Mouse (Mus musculus) small intestine, adult 2 months (tissue): ENCODE data around the gene Astn2. TPM values are rescaled to one million over a fixed set of nuclear protein-coding genes. Genes with fewer than 3 reads are reported as not detected.

Source experiments
- H3K27ac ChIP-seq: fragments of 200-500 bp; 2 replicates; pipeline ENCODE4 v1.5.1; 2012; ENCODE audit warnings: low read depth, low read length, control low read depth, inconsistent platforms; ENCODE audit not compliant: insufficient read depth
- H3K27me3 ChIP-seq: fragments of 200-500 bp; 2 replicates; pipeline ENCODE4 v1.6.1; 2012; ENCODE audit warnings: mild to moderate bottlenecking, moderate library complexity, low read length, inconsistent platforms; ENCODE audit not compliant: control insufficient read depth, insufficient read depth
- H3K36me3 ChIP-seq: fragments of 200-500 bp; 2 replicates; pipeline ENCODE4 v1.6.1; 2012; ENCODE audit warnings: mild to moderate bottlenecking, low read length, control low read depth, inconsistent platforms; ENCODE audit not compliant: control insufficient read depth, insufficient read depth
- H3K4me1 ChIP-seq: fragments of 200-500 bp; 2 replicates; pipeline ENCODE4 v1.6.1; 2012; ENCODE audit warnings: low read length, inconsistent platforms, mixed read lengths; ENCODE audit not compliant: control insufficient read depth, insufficient read depth, insufficient read length
- H3K4me3 ChIP-seq: fragments of 200-500 bp; 2 replicates; pipeline ENCODE4 v1.5.1; 2012; ENCODE audit warnings: low read depth, mild to moderate bottlenecking, control low read depth, inconsistent platforms, low read length, moderate library complexity
- CTCF ChIP-seq: fragments of 200-500 bp; IDR thresholded peaks from 2 replicates; pipeline ENCODE4 v1.5.1; 2012; ENCODE audit warnings: low read depth, mild to moderate bottlenecking, control low read depth, inconsistent platforms, low read length, moderate library complexity, mixed read lengths; ENCODE audit not compliant: insufficient replicate concordance, insufficient read length; ENCODE audit errors: extremely low read depth
- POLR2A ChIP-seq: fragments of 200-500 bp; IDR thresholded peaks from 2 replicates; pipeline ENCODE4 v1.6.1; 2012; ENCODE audit warnings: low read depth, mild to moderate bottlenecking, control low read depth, inconsistent platforms, low read length, moderate library complexity
- whole genome bisulfite sequencing: fragments of 180-500 bp; shearing (Covaris S2); methylation state at CpG from one replicate; pipeline ENCODE4 v1.1.7; 2018; 5-methylcytosine and 5-hydroxymethylcytosine counted together
- polyA plus RNA-seq: library from polyadenylated mRNA; depleted of rRNA; stranded (reverse); fragments of >200 nt; gene quantifications from 2 replicates; pipeline ENCODE4 v1.2.3, GENCODE M21; 2012

Gene Astn2
- polyA plus RNA-seq, 1 experiment = 0.37 TPM

GRCm38 (mm10) chr4:66403116-66403707 is 1.2 kb downstream of the Astn2 start:
- Histone ChIP-seq H3K4me3 (peak overlapping the region; percentile 50), H3K27ac (no peak overlapping the region), H3K4me1 (no peaks in the 10 kb centered on the region), H3K27me3 (peaks cover 18% of the 10 kb centered on the region), H3K36me3 (no peaks in the 10 kb centered on the region)
- TF ChIP-seq CTCF (no peak), POLR2A (no peak)
- 2% methylated on average over 22 of the region's 22 CpGs for WGBS

GRCm38 (mm10) chr4:66402611-66403010 is 1.8 kb downstream of the Astn2 start:
- 2% methylated on average over 24 of the region's 24 CpGs for WGBS
- Histone ChIP-seq H3K27ac (no peak overlapping the region), H3K4me1 (no peaks in the 10 kb centered on the region), H3K27me3 (peaks cover 18% of the 10 kb centered on the region), H3K4me3 (peak overlapping the region; percentile 18), H3K36me3 (no peaks in the 10 kb centered on the region)
- TF ChIP-seq CTCF (no peak), POLR2A (no peak)

- H3K36me3 ChIP-seq = no peaks in the 10 kb centered on the region
- no peaks in the 10 kb centered on the region for H3K4me1 ChIP-seq
- H3K4me3 ChIP-seq = no peak overlapping the region
- TF ChIP-seq CTCF (0 out of 2 replicates have a peak, but pooled peaks have one; percentile 4), POLR2A (no peak)
- H3K27me3 ChIP-seq = peaks cover 18% of the 10 kb centered on the region
- WGBS = 26% methylated on average over 8 of the region's 8 CpGs
- no peak overlapping the region for H3K27ac ChIP-seq
Measured at GRCm38 (mm10) chr4:66401186-66401681, 3.2 kb downstream of the Astn2 start.

GRCm38 (mm10) chr4:66399066-66399465 is 5.3 kb downstream of the Astn2 start:
- TF ChIP-seq POLR2A (no peak), CTCF (no peak)
- H3K4me3 ChIP-seq = no peak overlapping the region
- H3K27ac ChIP-seq = no peak overlapping the region
- H3K36me3 ChIP-seq = no peaks in the 10 kb centered on the region
- 38% methylated on average over 4 of the region's 4 CpGs for WGBS
- no peaks in the 10 kb centered on the region for H3K4me1 ChIP-seq
- peaks cover 14% of the 10 kb centered on the region for H3K27me3 ChIP-seq

GRCm38 (mm10) chr4:66397216-66397615 is 7.2 kb downstream of the Astn2 start:
- Histone ChIP-seq H3K27me3 (no peaks in the 10 kb centered on the region; the same call in 1 of the 2 replicates), H3K27ac (no peak overlapping the region), H3K4me1 (no peaks in the 10 kb centered on the region), H3K4me3 (no peak overlapping the region), H3K36me3 (no peaks in the 10 kb centered on the region)
- TF ChIP-seq POLR2A = no peak
- TF ChIP-seq CTCF = no peak

GRCm38 (mm10) chr4:66393294-66393693 is 11.1 kb downstream of the Astn2 start:
- no peak overlapping the region for H3K27ac ChIP-seq
- no peak overlapping the region for H3K4me3 ChIP-seq
- 68% methylated on average over 4 of the region's 4 CpGs for WGBS
- TF ChIP-seq CTCF = no peak
- no peak for TF ChIP-seq POLR2A
- H3K36me3 ChIP-seq = no peaks in the 10 kb centered on the region
- no peaks in the 10 kb centered on the region; the same call in 1 of the 2 replicates for H3K27me3 ChIP-seq
- no peaks in the 10 kb centered on the region for H3K4me1 ChIP-seq

- 37% methylated on average over 4 of the region's 4 CpGs for WGBS
- TF ChIP-seq CTCF = no peak
- TF ChIP-seq POLR2A = no peak
Measured at GRCm38 (mm10) chr4:66390480-66390879, 13.9 kb downstream of the Astn2 start.

More at GRCm38 (mm10) chr4:66390480-66390879, 13.9 kb downstream of the Astn2 start:
- no peaks in the 10 kb centered on the region for H3K4me1 ChIP-seq
- no peaks in the 10 kb centered on the region for H3K36me3 ChIP-seq
- no peak overlapping the region for H3K4me3 ChIP-seq
- no peaks in the 10 kb centered on the region; the same call in 1 of the 2 replicates for H3K27me3 ChIP-seq
- H3K27ac ChIP-seq = no peak overlapping the region
